Comparison of ENCODE assay signal across 9 mouse cellular contexts in genomic region chr8:48755492-48755891, GRCm38 (mm10).
DNase-seq lines count a peak whose midpoint lies in the region; ATAC-seq and TF ChIP-seq lines count a peak whose summit lies in the region.
"Had no signal": no experiment of that assay in that cellular context is flagged by ENCODE, and none has a peak within 500 bp of the region (broad histone marks: within the 10 kb centered on the region; RNA-seq: fewer than 3 reads in every experiment).

No protein-coding gene starts in this region.

- no peak overlapping the region for H3K4me3 ChIP-seq in kidney, embryonic 15.5 days (replicated peaks)
- peak overlapping the region; percentile 38 for H3K4me3 ChIP-seq in gastrocnemius, adult 2 months
- H3K4me3 ChIP-seq in liver, embryonic 15.5 days (replicated peaks) = no peak overlapping the region
- no peak overlapping the region for H3K4me3 ChIP-seq in cerebellum, adult 2 months (replicated peaks; ENCODE audit: insufficient read depth, low read depth, low read length)
- H3K4me3 ChIP-seq in left cerebral cortex, adult 2 months = no peak overlapping the region

- intact Hi-C loops in gastrocnemius, adult 2 months (cut with DNase I) = loop anchor here (2.0 to 5.0 kb wide), 2 partner anchors 65 to 198 kb away; no protein-coding TSS in a partner anchor
- intact Hi-C loops in heart, postnatal 25 days (cut with DNase I) = no loop called here
- intact Hi-C loops in left cerebral cortex, adult 2 months (cut with DNase I) = no loop called here

- DNase-seq in kidney, adult 11 months = peak; percentile 81
- DNase-seq in gastrocnemius, adult 2 months = peak; percentile 78
- DNase-seq in heart, postnatal 25 days (ENCODE audit: low spot score) = peak; percentile 17
- DNase-seq in cerebellum, adult 2 months = no peak
- no peak for DNase-seq in left cerebral cortex, adult 2 months (ENCODE audit: extremely low spot score in 1 of 2, low spot score in 2 of 2)
- no peak for DNase-seq in embryo, embryonic 10.5 days (ENCODE audit: low spot score)
- DNase-seq: cerebellum, adult 11-12 months had no signal

- no peak overlapping the region for H3K4me2 ChIP-seq in kidney, embryonic 15.5 days
- H3K4me2 ChIP-seq in liver, embryonic 15.5 days = no peak overlapping the region

- no peak for TF ChIP-seq POLR2A in cerebellum, adult 2 months (IDR thresholded peaks at IDR 0.05; ENCODE audit: borderline replicate concordance, insufficient read depth, low read length)

- H3K27me3 ChIP-seq in kidney, embryonic 15.5 days = no peaks in the 10 kb centered on the region
- H3K27me3 ChIP-seq in liver, embryonic 15.5 days = no peaks in the 10 kb centered on the region
- H3K27me3 ChIP-seq in cerebellum, adult 2 months (ENCODE audit: control insufficient read depth, insufficient read depth, low read length) = no peaks in the 10 kb centered on the region

- no peak for ATAC-seq in kidney, embryonic 15.5 days (replicated peaks; ENCODE audit: low FRiP score)
- peak; percentile 71 for ATAC-seq in liver, embryonic 15.5 days (ENCODE audit: insufficient read depth)

- H3K9me3 ChIP-seq in kidney, embryonic 15.5 days (replicated peaks) = no peaks in the 10 kb centered on the region
- H3K9me3 ChIP-seq in liver, embryonic 15.5 days (replicated peaks) = no peaks in the 10 kb centered on the region

- no peak for TF ChIP-seq CTCF in gastrocnemius, adult 2 months (IDR thresholded peaks at IDR 0.05)
- TF ChIP-seq CTCF in cerebellum, adult 2 months (IDR thresholded peaks at IDR 0.05; ENCODE audit: borderline replicate concordance, insufficient read depth, low read depth, low read length) = no peak
- no peak for TF ChIP-seq CTCF in left cerebral cortex, adult 2 months (IDR thresholded peaks at IDR 0.05)

- H3K36me3 ChIP-seq in kidney, embryonic 15.5 days = no peaks in the 10 kb centered on the region
- no peaks in the 10 kb centered on the region for H3K36me3 ChIP-seq in liver, embryonic 15.5 days (replicated peaks)

- no peak overlapping the region for H3K27ac ChIP-seq in kidney, embryonic 15.5 days
- peak overlapping the region; percentile 73 for H3K27ac ChIP-seq in gastrocnemius, adult 2 months
- H3K27ac ChIP-seq in liver, embryonic 15.5 days (replicated peaks) = no peak overlapping the region
- H3K27ac ChIP-seq in cerebellum, adult 2 months (ENCODE audit: insufficient read depth, low read length) = no peak overlapping the region
- no peak overlapping the region for H3K27ac ChIP-seq in left cerebral cortex, adult 2 months

- no peaks in the 10 kb centered on the region for H3K4me1 ChIP-seq in kidney, embryonic 15.5 days
- H3K4me1 ChIP-seq in liver, embryonic 15.5 days (replicated peaks) = no peaks in the 10 kb centered on the region
- H3K4me1 ChIP-seq in cerebellum, adult 2 months (ENCODE audit: control insufficient read depth, insufficient read depth, low read length) = no peaks in the 10 kb centered on the region

- H3K9ac ChIP-seq in kidney, embryonic 15.5 days = no peak overlapping the region
- no peak overlapping the region for H3K9ac ChIP-seq in liver, embryonic 15.5 days

- WGBS in kidney, embryonic 15.5 days = 52% methylated on average over 7 of the region's 7 CpGs
- 51% methylated on average over 7 of the region's 7 CpGs for WGBS in liver, embryonic 15.5 days (ENCODE audit: insufficient replicate concordance)
- 9% methylated on average over 7 of the region's 7 CpGs for WGBS in cerebellum, adult 2 months

Comparison
In these comparisons a context has a peak if more than half of its experiments do, and no peak if none do; other contexts are left out.
1. DNase-seq: peak in kidney, adult 11 months (single experiment), gastrocnemius, adult 2 months (single experiment) and heart, postnatal 25 days (single experiment); none in cerebellum, adult 2 months (0 of 2), left cerebral cortex, adult 2 months (0 of 2) and embryo, embryonic 10.5 days (single experiment).